Mouse (Mus musculus) left cerebral cortex, adult 2 months (tissue): Measurements from ENCODE around the gene Dars. TPM values are rescaled to one million over a fixed set of nuclear protein-coding genes. Genes with fewer than 3 reads are reported as not detected.

Experiments
- DNase-seq, 2 experiments: peaks; one replicate each; pipeline ENCODE4 v3.0.0; 2021 to 2022; ENCODE audit warnings: low spot score in 2 of 2, mixed read lengths in 1 of 2; ENCODE audit errors: extremely low spot score in 1 of 2
- H3K27ac ChIP-seq: fragments of 200-600 bp; 2 replicates; pipeline ENCODE4 v1.8.1; 2022
- H3K4me3 ChIP-seq: fragments of 200-600 bp; 2 replicates; pipeline ENCODE4 v1.8.1; 2022
- CTCF ChIP-seq: fragments of 200-600 bp; IDR thresholded peaks from 2 replicates; pipeline ENCODE4 v1.8.1; 2022; ENCODE audit warnings: antibody characterized with exemption, mild to moderate bottlenecking, moderate library complexity
- intact Hi-C: fragments of 180-260 bp; cut with DNase I; formaldehyde crosslinking; loops from one replicate; pipeline ENCODE4 v1.15.1; 2025
- long read RNA-seq, 2 experiments: library from polyadenylated mRNA; stranded (forward); transcript quantifications; one replicate each; pipeline ENCODE4 v2.0.0; 2021; ENCODE audit warnings: borderline mapping rate in 2 of 2
- total RNA-seq, 2 experiments: library from RNA; stranded (reverse); gene quantifications; 2 replicates each; pipeline ENCODE4 v1.2.3; 2021

The Dars gene
- total RNA-seq: 10 to 100 TPM; 48.9 to 49.6 TPM
- long read RNA-seq, experiment 1, transcript Dars-201 (16 exons, 2,175 nt): major isoform, 41 of 41 reads
- long read RNA-seq, experiment 1, partial matches to known transcripts: 0 of 41 reads
- long read RNA-seq, experiment 1, other reads (novel, unspliced or antisense): 0 of 41 reads
- long read RNA-seq, experiment 2, transcript Dars-201 (16 exons, 2,175 nt): major isoform, 26 of 28 reads
- long read RNA-seq, experiment 2, partial matches to known transcripts: 0 of 28 reads
- long read RNA-seq, experiment 2, other reads (novel, unspliced or antisense): 2 of 28 reads

- Histone ChIP-seq H3K27ac (peak within 1 kb of the TSS; percentile 94), H3K4me3 (peak within 1 kb of the TSS; percentile 97)
- DNase-seq: peak; percentile 92 to 94
- intact Hi-C loops: loop anchor here (2.0 to 5.0 kb wide), 2 partner anchors 176 to 315 kb away; partner anchors contain the start of genes Cxcr4, R3hdm1 and Zranb3
- no peak for TF ChIP-seq CTCF
Observed at GRCm38 (mm10) chr1:128416584-128417532, at the start of gene Dars. Gene Dars, minus strand, starts transcription at chr1:128417368.

- no peak overlapping the region for H3K27ac ChIP-seq
- intact Hi-C loops: loop anchor here (5.0 kb wide), 1 partner anchor 320 kb away; no protein-coding TSS in a partner anchor
- no peak for DNase-seq
- H3K4me3 ChIP-seq: no peak overlapping the region
- TF ChIP-seq CTCF: no peak
Observed at GRCm38 (mm10) chr1:128466828-128467227, 49.7 kb upstream of the Dars start.

GRCm38 (mm10) chr1:128463478-128463877 is 46.3 kb upstream of the Dars start:
- H3K27ac ChIP-seq: no peak overlapping the region
- no peak overlapping the region for H3K4me3 ChIP-seq
- no peak for DNase-seq
- TF ChIP-seq CTCF: no peak
- intact Hi-C loops: no loop called here

GRCm38 (mm10) chr1:128462389-128462788 is 45.2 kb upstream of the Dars start:
- no peak overlapping the region for H3K4me3 ChIP-seq
- TF ChIP-seq CTCF: no peak
- no peak overlapping the region for H3K27ac ChIP-seq
- intact Hi-C loops: no loop called here
- no peak for DNase-seq

- intact Hi-C loops: no loop called here
- Histone ChIP-seq H3K27ac (no peak overlapping the region), H3K4me3 (no peak overlapping the region)
- DNase-seq: no peak
- no peak for TF ChIP-seq CTCF
Observed at GRCm38 (mm10) chr1:128460780-128461179, 43.6 kb upstream of the Dars start.

GRCm38 (mm10) chr1:128459439-128459838 is 42.3 kb upstream of the Dars start:
- DNase-seq: no peak
- intact Hi-C loops: no loop called here
- Histone ChIP-seq H3K4me3 (no peak overlapping the region), H3K27ac (no peak overlapping the region)
- TF ChIP-seq CTCF: no peak

GRCm38 (mm10) chr1:128459011-128459410 is 41.8 kb upstream of the Dars start:
- Histone ChIP-seq H3K27ac (no peak overlapping the region), H3K4me3 (no peak overlapping the region)
- DNase-seq: no peak
- no peak for TF ChIP-seq CTCF
- intact Hi-C loops: no loop called here

- intact Hi-C loops: no loop called here
- no peak for TF ChIP-seq CTCF
- no peak overlapping the region for H3K27ac ChIP-seq
- H3K4me3 ChIP-seq: 0 out of 2 replicates have a peak overlapping the region, but pooled peaks have one; percentile 9
- DNase-seq: no peak
Observed at GRCm38 (mm10) chr1:128456844-128457445, 39.8 kb upstream of the Dars start.

GRCm38 (mm10) chr1:128456271-128456670 is 39.1 kb upstream of the Dars start:
- intact Hi-C loops: no loop called here
- TF ChIP-seq CTCF: no peak
- Histone ChIP-seq H3K4me3 (no peak overlapping the region), H3K27ac (no peak overlapping the region)
- no peak for DNase-seq

- no peak for DNase-seq
- no peak for TF ChIP-seq CTCF
- intact Hi-C loops: no loop called here
- Histone ChIP-seq H3K27ac (no peak overlapping the region), H3K4me3 (no peak overlapping the region)
Observed at GRCm38 (mm10) chr1:128452210-128452609, 35.0 kb upstream of the Dars start.

- intact Hi-C loops: no loop called here
Observed at GRCm38 (mm10) chr1:128451183-128451582, 34.0 kb upstream of the Dars start.

More at GRCm38 (mm10) chr1:128451183-128451582, 34.0 kb upstream of the Dars start:
- no peak for TF ChIP-seq CTCF
- no peak overlapping the region for H3K4me3 ChIP-seq
- H3K27ac ChIP-seq: no peak overlapping the region
- no peak for DNase-seq
